Mouse (Mus musculus): Measurements from ENCODE around the gene Rxrb. TPM values are rescaled to one million over a fixed set of nuclear protein-coding genes. Genes with fewer than 3 reads are reported as not detected.

Rxrb gene
- polyA plus RNA-seq, 1 experiment from 2014 or later, result 46.1 TPM

DNA sequence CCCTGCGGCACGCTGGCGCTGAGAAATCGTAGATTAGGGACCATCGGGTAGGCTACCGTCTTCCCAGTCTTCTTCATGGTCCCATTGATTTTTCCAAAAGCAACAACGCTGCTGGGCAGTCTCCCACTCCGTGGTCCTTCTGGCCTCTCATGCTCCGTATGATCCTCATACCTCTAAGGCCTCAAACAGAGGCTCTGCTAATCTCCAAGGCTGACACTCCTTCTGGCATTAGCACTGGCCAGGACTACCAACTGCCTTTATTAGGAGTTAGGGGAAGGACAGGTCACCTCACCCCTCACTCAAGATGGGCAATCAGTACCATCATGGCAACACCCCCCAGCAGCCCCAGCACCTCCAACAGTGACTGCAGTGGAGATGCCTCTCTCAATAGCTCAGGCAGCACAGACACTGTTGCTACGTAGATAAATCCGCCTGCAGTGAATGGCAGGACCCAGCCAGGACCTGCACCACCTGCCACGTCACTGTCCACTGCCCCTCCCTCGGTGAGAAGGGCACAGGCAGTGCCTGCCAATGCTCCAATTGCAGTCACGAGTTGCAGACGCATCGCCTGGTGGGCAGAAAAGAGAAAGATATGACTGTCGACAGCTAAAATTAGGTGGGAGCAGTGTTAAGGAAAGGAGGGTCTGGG is 3.0 kb upstream of the Rxrb start:
- ATAC-seq (replicated peaks; ENCODE audit: low FRiP score, low read depth) (no peak), DNase-seq (ENCODE audit: low spot score) (no peak)
- H3K36me3 ChIP-seq (ENCODE audit: insufficient read depth, low read length), result peaks cover 18% of the 10 kb centered on the region
- no peaks in the 10 kb centered on the region for H3K27me3 ChIP-seq (ENCODE audit: insufficient read depth, low read length)
- H3K4me1 ChIP-seq (replicated peaks; ENCODE audit: insufficient read depth, low read length), result peaks cover 39% of the 10 kb centered on the region
- WGBS, result 75% methylated on average over 17 of the region's 17 CpGs
- H3K4me2 ChIP-seq (ENCODE audit: low read length), result peak overlapping the region; percentile 97; the same call in 1 of the 2 replicates
- TF ChIP-seq CTCF (IDR thresholded peaks at IDR 0.05; ENCODE audit: low read depth), result no peak
- H3K27ac ChIP-seq, result peak overlapping the region; percentile 33; the same call in 1 of the 2 replicates
- no peaks in the 10 kb centered on the region for H3K9me3 ChIP-seq (replicated peaks; ENCODE audit: low read length)
- H3K4me3 ChIP-seq (replicated peaks; ENCODE audit: low read depth, low read length), result no peak overlapping the region
- no peak overlapping the region for H3K9ac ChIP-seq (ENCODE audit: low read depth, low read length)

DNA sequence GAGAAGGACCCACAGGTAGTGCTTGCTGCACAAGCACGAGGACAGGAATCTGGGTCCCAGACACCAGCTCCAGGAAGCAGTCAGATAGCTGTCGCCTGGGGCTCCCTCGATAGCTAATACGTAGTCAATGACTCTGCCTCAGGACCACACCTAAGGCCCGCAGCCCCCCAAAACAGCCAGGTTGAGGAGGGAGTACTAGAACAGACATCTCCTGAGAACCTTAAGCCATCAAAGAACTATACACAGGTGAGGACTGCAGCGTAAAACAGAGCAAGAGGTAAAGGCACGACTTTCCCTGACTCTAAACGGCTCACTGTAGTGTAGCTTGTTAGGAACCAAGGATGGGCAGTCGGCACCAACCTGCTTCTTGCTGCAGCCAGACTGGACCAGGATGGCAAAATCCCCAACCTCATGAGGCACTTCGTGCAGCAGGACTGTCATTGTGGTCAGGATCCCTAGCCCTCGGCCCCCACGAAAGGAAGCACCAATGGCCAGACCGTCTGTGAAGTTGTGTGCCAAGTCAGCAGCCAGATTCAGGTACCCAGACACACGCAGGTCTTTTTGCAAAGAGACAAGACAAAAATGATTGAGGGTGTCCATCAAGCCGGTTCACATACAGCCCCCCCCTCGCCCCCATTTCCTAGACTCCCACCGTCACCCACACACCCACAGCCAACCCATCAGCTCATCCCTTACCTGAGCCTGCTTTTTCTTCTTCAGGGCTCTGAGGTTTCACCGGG is 2.3 kb upstream of the Rxrb start:
- H3K4me2 ChIP-seq (ENCODE audit: low read length), result peak overlapping the region; percentile 70
- peaks cover 36% of the 10 kb centered on the region for H3K4me1 ChIP-seq (replicated peaks; ENCODE audit: insufficient read depth, low read length)
- peaks cover 21% of the 10 kb centered on the region for H3K36me3 ChIP-seq (ENCODE audit: insufficient read depth, low read length)
- no peak for TF ChIP-seq CTCF (IDR thresholded peaks at IDR 0.05; ENCODE audit: low read depth)
- H3K9me3 ChIP-seq (replicated peaks; ENCODE audit: low read length), result no peaks in the 10 kb centered on the region
- H3K27me3 ChIP-seq (ENCODE audit: insufficient read depth, low read length), result no peaks in the 10 kb centered on the region
- WGBS, result 86% methylated on average over 18 of the region's 18 CpGs
- no peak for DNase-seq (ENCODE audit: low spot score)
- ATAC-seq (replicated peaks; ENCODE audit: low FRiP score, low read depth), result no peak
- H3K9ac ChIP-seq (ENCODE audit: low read depth, low read length), result peak overlapping the region; percentile 91; the same call in 1 of the 2 replicates
- no peak overlapping the region for H3K27ac ChIP-seq
- H3K4me3 ChIP-seq (replicated peaks; ENCODE audit: low read depth, low read length), result 0 out of 2 replicates have a peak overlapping the region, but pooled peaks have one; percentile 50

DNA sequence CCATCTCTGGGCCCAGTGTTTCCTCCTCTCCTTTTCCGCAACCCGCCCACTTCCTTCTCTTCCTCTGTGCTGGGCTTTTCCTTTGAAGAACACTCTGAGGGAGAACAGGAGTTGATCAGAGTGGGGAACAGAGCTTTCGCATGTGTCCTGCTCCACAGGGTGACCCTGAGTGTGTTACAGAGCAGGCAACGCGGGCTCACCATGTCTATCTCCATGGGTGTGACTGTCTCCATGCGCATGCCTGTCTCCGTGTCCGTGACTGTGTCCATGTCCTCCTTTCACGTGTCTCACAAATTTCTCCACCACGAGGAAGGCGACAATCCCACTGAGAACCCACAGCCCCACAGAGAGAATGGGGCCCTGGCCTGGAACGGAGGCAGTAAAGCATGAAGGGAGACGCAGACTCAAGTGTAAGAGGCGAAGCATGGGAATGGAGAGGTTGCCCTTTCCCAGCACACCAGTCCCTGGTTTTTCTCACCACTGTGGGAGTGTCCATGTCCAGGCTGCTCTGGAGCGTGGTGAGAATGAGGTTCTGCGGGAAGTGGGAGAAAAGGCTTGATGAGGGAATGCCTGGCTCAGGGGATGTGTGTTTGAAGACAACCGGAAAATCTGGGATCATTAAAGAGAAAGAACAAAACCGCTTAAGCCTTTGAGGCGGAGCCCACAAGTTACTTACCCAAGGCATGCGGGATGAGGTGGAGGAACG is 1.6 kb upstream of the Rxrb start:
- WGBS, result 56% methylated on average over 21 of the region's 21 CpGs
- ATAC-seq (replicated peaks; ENCODE audit: low FRiP score, low read depth), result no peak
- H3K4me2 ChIP-seq (ENCODE audit: low read length), result peak overlapping the region; percentile 70
- no peaks in the 10 kb centered on the region for H3K9me3 ChIP-seq (replicated peaks; ENCODE audit: low read length)
- no peak for DNase-seq (ENCODE audit: low spot score)
- peaks cover 24% of the 10 kb centered on the region for H3K36me3 ChIP-seq (ENCODE audit: insufficient read depth, low read length)
- peak overlapping the region; percentile 50 for H3K4me3 ChIP-seq (replicated peaks; ENCODE audit: low read depth, low read length)
- peak overlapping the region; percentile 67; the same call in 1 of the 2 replicates for H3K27ac ChIP-seq
- H3K4me1 ChIP-seq (replicated peaks; ENCODE audit: insufficient read depth, low read length), result peaks cover 35% of the 10 kb centered on the region
- H3K27me3 ChIP-seq (ENCODE audit: insufficient read depth, low read length), result no peaks in the 10 kb centered on the region
- TF ChIP-seq CTCF (IDR thresholded peaks at IDR 0.05; ENCODE audit: low read depth), result no peak
- peak overlapping the region; percentile 91 for H3K9ac ChIP-seq (ENCODE audit: low read depth, low read length)

DNA sequence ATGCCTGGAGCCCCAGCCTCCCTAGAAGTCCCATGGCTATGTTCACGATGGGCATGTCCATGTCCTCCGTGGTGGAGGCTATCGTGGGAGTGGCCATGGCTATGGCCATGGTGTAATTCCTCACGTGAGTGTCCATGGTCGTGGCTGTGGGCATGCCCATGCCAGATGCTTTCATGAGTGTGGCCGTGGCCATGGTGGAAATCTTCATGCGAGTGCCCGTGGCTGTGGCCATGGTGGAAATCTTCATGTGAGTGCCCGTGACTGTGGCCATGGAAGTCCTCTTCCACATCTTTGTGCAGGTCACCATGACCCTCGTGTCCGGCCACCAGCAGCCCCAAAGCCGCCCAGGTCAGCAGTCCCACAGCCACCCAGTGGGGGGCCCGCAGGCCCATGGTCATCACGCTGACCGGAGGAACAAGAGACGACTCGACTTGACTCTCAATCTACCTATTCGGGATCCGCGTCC is 718 bp upstream of the Rxrb start:
- no peak for DNase-seq (ENCODE audit: low spot score)
- peak; percentile 1; the same call in 1 of the 2 replicates for ATAC-seq (replicated peaks; ENCODE audit: low FRiP score, low read depth)
- Histone ChIP-seq H3K4me1 (replicated peaks; ENCODE audit: insufficient read depth, low read length) (peaks cover 26% of the 10 kb centered on the region), H3K9ac (ENCODE audit: low read depth, low read length) (peak overlapping the region; percentile 91), H3K27ac (peak overlapping the region; percentile 67), H3K36me3 (ENCODE audit: insufficient read depth, low read length) (peaks cover 31% of the 10 kb centered on the region), H3K9me3 (replicated peaks; ENCODE audit: low read length) (no peaks in the 10 kb centered on the region), H3K4me3 (replicated peaks; ENCODE audit: low read depth, low read length) (peak overlapping the region; percentile 50), H3K4me2 (ENCODE audit: low read length) (peak overlapping the region; percentile 70), H3K27me3 (ENCODE audit: insufficient read depth, low read length) (no peaks in the 10 kb centered on the region)
- 3% methylated on average over 20 of the region's 20 CpGs for WGBS
- TF ChIP-seq CTCF (IDR thresholded peaks at IDR 0.05; ENCODE audit: low read depth), result peak; percentile 17; the same call in 1 of the 2 replicates

DNA sequence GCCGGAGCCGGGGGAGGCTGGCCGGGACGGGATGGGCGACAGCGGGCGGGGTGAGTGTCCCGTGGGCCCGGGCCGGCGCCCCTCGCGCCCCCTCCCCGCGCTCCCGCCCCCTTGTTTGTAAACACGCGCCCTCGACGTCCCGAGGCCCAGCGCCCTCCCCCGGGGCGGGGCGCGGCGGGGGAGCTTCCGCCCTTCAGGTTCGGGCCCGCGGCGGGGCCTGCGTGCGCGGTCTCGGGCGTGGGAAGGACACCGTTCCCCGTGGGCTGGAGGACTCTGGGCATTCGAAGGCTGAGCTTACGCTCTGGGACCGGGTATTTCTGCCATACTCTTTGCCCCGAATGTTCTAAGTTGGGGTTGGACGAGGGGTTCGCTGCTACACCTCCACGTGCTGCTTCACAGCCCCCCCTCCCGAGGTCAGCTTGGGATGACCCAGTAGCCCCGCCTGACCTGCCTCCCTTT is 591 bp downstream of the Rxrb start:
- H3K9me3 ChIP-seq (replicated peaks; ENCODE audit: low read length), result no peaks in the 10 kb centered on the region
- peaks cover 43% of the 10 kb centered on the region for H3K36me3 ChIP-seq (ENCODE audit: insufficient read depth, low read length)
- peak; percentile 1; the same call in 1 of the 2 replicates for ATAC-seq (replicated peaks; ENCODE audit: low FRiP score, low read depth)

DNA sequence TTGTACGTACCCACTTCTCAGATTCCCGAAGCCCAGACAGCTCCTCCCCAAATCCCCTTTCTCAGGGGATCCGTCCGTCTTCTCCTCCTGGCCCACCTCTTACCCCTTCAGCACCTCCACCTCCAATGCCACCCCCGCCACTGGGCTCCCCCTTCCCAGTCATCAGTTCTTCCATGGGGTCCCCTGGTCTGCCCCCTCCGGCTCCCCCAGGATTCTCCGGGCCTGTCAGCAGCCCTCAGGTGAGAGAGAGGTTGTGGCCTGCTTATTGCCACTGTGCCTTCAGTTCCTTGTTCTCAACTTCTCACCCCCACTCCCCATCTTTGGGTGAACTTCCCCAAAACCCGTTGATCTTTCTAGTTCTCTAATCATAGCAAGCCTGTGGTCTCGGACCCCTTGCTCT is 1.2 kb downstream of the Rxrb start:
- peak overlapping the region; percentile 54; the same call in 1 of the 2 replicates for H3K27ac ChIP-seq
- peak overlapping the region; percentile 50 for H3K4me3 ChIP-seq (replicated peaks; ENCODE audit: low read depth, low read length)
- H3K27me3 ChIP-seq (ENCODE audit: insufficient read depth, low read length), result no peaks in the 10 kb centered on the region
- ATAC-seq (replicated peaks; ENCODE audit: low FRiP score, low read depth) (no peak), DNase-seq (ENCODE audit: low spot score) (no peak)
- H3K4me1 ChIP-seq (replicated peaks; ENCODE audit: insufficient read depth, low read length), result peaks cover 17% of the 10 kb centered on the region
- H3K36me3 ChIP-seq (ENCODE audit: insufficient read depth, low read length), result peaks cover 49% of the 10 kb centered on the region
- WGBS, result 46% methylated on average over 9 of the region's 9 CpGs
- peak overlapping the region; percentile 70 for H3K4me2 ChIP-seq (ENCODE audit: low read length)
- H3K9ac ChIP-seq (ENCODE audit: low read depth, low read length), result peak overlapping the region; percentile 91
- TF ChIP-seq CTCF (IDR thresholded peaks at IDR 0.05; ENCODE audit: low read depth), result no peak
- no peaks in the 10 kb centered on the region for H3K9me3 ChIP-seq (replicated peaks; ENCODE audit: low read length)

More for the DNA sequence above, 591 bp downstream of the Rxrb start:
- 1% methylated on average over 40 of the region's 48 CpGs for WGBS
- Histone ChIP-seq H3K4me3 (replicated peaks; ENCODE audit: low read depth, low read length) (peak overlapping the region; percentile 50), H3K27ac (peak overlapping the region; percentile 93), H3K27me3 (ENCODE audit: insufficient read depth, low read length) (no peaks in the 10 kb centered on the region), H3K4me1 (replicated peaks; ENCODE audit: insufficient read depth, low read length) (peaks cover 18% of the 10 kb centered on the region), H3K4me2 (ENCODE audit: low read length) (peak overlapping the region; percentile 70), H3K9ac (ENCODE audit: low read depth, low read length) (peak overlapping the region; percentile 91)
- peak; percentile 56 for DNase-seq (ENCODE audit: low spot score)
- no peak for TF ChIP-seq CTCF (IDR thresholded peaks at IDR 0.05; ENCODE audit: low read depth)

Measured in kidney, postnatal 0 days (tissue).